Mouse (Mus musculus): ENCODE results near the gene Lmf1.
A peak's percentile ranks its signal among the peaks of the same experiment; 100 is the strongest.

Gene Lmf1

DNA sequence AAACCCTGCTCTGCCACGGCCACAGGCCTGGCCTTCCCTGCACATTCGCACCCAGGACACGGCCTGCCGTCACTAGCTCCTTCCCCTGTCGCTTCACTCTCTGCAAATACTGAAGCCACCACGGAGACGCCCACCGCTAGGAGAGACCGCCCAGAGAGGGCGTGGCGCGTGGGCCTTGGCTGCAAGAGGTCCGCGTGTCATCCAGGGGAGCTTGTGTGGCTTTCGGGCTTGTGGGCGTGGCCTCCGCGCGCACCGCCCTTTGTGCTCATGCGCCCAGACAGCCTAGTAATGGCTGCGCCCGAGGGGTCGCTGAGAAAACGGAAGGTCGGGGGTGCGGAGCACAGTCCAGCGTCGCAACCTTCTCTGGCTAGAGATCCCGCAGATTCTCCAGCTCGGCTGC lies at the start of gene Lmf1:
Lmf1 (plus strand) TSS at position 166 of the 400 bp plus-strand sequence.
- peak; percentile 97 for DNase-seq (ENCODE audit: low read depth, low spot score)

- no peak for DNase-seq (ENCODE audit: low read depth, low spot score)
Observed at GRCm38 (mm10) chr17:25530357-25531022, 48.4 kb upstream of the Lmf1 start.

DNA sequence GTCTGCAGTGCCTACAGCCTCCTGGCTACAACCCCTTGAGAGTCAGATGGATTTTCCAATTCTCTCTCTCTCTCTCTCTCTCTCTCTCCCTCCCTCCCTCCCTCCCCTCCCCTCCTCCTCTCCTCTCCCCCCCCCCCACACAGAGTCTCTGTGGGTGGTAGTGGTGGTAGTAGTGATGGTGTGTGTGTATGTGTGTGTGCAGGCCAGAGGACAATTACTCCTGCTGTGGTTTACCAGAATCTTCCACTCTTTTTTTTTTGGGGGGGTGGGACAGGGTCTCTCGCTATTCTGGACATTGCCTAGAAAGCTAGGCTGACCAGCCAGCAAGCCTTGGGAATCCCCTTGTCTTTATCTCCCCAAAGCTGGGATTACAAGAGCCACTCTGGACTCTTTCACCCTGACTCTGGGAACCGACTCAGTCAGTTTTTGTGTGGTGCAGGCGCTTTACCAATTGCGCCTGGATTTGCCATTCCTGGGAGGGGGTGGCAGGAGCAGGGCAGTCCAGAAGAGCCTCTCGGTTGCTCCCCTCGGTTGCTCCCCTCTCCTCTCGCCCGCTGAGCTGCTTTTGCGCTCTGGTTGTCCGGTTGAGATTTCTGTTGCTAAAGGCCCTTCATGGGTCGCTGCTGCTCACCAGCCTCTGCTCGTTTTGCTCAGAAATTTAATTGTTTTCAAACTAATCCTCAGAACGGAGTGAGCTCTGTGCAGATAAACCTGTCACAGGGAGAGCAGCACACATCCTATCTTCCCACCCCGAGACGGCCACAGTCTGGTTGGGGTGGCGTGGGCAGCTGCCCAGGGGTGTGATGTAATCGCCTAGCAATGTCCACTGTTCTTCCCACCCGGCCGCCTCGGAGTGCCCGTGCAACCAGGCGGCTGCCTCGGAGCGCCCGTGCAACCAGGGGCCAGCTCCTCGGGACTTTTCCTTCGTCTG lies 39.7 kb upstream of the Lmf1 start:
- no peak for DNase-seq (ENCODE audit: low read depth, low spot score)

GRCm38 (mm10) chr17:25540731-25541130 lies 38.2 kb upstream of the Lmf1 start:
- DNase-seq (ENCODE audit: low read depth, low spot score) = no peak

- DNase-seq (ENCODE audit: low read depth, low spot score) = no peak
Observed at GRCm38 (mm10) chr17:25541768-25542167, 37.1 kb upstream of the Lmf1 start.

GRCm38 (mm10) chr17:25547026-25547425 lies 31.9 kb upstream of the Lmf1 start:
- DNase-seq (ENCODE audit: low read depth, low spot score) = peak; percentile 45

- DNase-seq (ENCODE audit: low read depth, low spot score) = no peak
Observed at GRCm38 (mm10) chr17:25550020-25550419, 28.9 kb upstream of the Lmf1 start.

- DNase-seq (ENCODE audit: low read depth, low spot score) = no peak
Observed at GRCm38 (mm10) chr17:25551313-25551712, 27.6 kb upstream of the Lmf1 start.

DNA sequence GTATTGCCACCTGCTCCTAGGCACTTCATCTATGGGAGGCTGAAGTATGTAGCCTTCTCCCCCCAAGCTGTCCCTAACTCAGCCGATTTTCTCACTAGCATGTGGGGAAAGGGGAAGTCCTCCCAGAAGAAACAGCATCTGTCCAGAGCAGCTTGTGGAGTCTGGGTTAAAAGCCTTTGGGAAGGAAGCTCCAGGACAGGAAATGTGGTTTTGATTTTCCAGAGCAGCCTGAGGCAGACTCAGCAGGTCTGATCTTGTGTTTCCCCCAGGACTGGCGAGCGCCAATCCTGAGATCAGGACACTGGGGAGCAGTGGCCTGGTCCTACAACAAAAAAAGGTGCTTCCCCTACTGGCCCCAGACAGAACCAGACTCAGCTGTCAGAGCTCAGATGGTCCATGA lies 23.7 kb upstream of the Lmf1 start:
- no peak for DNase-seq (ENCODE audit: low read depth, low spot score)

- DNase-seq (ENCODE audit: low read depth, low spot score) = peak; percentile 30
Observed at GRCm38 (mm10) chr17:25555666-25556629, 22.9 kb upstream of the Lmf1 start.

DNA sequence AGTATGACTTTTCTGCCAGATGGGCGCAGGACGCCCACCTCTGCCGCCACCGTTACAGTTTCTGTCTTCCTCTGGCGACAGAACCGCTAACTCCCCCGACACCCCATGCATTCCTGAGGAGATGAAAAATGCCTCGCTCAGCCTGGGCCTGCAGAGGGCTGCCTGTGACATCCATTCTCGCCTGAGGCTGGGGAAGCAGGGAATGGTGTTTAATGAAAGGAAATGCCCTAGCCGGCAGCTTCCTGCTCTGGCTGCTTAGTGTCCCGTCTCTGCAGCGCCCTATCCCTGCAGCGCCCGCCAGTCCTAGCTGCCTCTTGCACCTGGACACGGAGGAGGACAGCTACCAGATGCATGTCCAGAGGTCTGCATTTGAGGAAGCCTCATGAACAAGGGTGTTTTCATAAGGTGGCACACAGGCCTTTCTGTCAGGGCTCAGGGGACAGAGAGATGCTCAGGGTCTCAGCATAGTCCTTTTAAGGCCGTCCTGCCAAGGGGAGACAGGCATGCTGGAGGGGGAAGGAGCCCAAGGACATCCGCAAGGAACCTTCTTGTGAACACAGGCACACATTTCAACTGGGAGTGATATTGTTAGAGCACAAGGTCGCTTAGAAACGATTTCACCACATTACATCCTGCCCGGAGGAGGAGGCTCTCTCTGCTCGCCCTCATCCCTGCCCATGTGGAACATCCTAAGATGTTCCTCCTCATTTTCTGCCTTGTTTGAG lies 22.1 kb upstream of the Lmf1 start:
- peak; percentile 13 for DNase-seq (ENCODE audit: low read depth, low spot score)

DNA sequence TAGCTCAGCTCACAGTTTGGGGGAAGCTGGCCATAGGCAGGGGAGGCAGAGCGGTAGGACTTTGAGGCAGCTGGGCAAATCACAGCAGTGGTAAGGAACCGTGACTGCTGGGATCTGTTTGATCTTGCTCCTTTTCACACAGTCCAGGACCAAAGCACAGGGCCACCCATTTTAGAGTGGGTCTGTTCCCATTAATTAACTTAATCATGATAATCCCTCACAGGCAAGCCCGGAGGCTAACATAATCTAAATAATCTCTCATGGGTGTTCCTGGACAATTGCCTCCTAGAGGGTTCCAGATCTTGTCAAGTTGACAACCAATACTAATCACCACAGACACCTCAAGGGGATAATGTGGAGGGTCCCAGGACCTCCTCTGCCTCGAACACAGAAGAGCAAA lies 19.3 kb upstream of the Lmf1 start:
- DNase-seq (ENCODE audit: low read depth, low spot score) = no peak

DNA sequence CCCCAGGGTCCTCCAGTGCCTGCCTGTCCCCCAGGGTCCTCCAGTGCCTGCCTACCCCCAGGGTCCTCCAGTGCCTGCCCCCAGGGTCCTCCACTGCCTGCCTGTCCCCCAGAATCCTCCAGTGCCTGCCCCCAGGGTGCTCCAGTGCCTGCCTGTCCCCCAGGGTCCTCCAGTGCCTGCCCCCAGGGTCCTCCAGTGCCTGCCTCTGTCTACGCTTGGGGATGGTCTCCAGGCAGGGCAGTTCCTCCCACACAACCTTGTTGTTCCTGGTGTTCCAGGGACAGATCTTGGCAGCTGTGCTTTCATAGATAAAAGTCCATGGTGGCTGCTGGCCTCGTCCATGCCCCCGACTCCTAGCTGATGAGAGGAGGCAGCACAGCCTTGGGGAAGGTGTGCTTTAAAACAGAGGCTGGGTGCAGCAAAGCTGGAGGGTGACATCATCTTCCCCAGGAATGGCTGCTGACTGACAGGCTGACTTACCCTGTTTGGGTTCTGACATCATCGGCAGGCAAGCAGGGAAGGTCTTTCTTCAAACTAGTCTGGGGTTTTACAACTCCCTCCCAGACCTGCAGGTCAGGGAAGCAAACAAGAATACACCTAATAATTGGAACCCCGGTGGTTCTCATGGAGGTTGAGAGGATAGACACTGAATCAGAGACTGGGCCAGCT lies 18.2 kb upstream of the Lmf1 start:
- no peak for DNase-seq (ENCODE audit: low read depth, low spot score)

- DNase-seq (ENCODE audit: low read depth, low spot score) = no peak
Observed at GRCm38 (mm10) chr17:25561223-25562028, 17.5 kb upstream of the Lmf1 start.

DNA sequence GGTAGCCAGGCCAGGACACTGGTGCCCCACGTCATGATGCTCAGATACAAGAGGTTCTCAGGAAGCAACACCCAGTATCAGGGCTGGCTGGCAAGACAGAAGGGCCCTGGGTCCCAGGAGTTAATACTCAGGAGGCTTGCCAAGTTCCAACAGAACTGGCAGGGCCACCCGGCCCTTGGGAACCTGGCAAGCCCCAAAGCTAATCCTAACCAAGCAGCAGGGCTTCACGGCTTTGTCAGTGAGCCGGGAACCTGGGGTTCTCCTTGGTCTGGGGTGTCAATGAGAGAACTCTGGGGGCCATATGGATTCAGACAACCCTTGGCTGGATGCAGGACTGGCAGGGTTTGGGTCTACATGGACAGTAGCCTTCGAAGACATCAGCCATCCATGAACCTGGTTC lies 14.4 kb upstream of the Lmf1 start:
- DNase-seq (ENCODE audit: low read depth, low spot score) = no peak

DNA sequence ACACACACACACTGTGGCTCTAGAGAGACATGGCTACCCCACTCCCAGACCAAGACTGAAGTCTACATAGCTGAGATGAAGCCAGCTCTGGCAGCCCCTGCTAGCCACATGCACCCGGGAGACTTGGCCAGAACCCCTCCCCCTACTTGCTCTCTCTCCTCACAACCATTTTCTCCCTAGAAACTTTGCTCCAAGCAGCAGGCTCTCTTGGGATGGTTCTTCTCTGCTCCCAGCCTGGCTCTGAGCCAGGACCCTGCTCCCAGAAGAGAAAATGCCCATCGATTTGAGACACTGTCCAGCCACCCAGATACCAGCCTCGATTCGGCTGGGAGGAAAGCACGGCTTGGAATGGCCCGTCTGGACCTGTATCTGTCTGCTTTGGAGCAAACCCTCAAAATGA lies 13.6 kb upstream of the Lmf1 start:
- no peak for DNase-seq (ENCODE audit: low read depth, low spot score)

DNA sequence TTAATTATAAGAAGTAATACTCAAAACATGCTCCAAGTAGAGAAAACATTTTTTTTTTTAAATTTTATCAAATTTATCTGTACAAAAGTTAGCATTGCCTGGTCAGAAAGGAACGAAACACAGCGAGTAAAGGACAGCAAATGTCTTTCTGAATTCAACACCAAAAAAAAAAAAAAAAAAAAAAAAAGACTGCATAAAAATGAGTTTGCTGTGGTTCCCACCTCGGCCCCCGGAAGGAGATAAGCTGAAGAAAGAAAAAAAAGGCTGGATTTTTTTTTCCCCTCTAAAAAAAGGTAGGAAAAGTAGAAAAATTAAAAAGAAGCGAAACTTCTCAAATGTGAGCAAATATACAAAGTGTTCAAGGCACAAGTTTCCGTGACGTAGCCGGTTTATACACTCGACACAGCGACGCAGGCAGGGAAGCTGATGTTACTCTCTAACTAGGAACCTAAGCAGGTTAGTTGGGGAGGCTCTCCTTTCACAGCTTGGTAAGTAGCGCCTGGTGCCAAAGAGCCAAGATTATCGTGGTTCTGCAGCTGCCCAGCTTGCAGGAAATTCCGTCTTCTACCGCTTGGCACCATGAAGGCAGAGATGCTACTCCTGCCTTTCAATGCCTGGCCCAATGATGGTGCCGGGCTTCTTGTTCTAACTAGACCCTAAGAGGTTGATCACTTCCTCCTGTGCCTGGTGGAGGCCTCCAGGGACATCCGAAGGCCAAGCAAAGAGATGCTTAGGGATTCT lies 12.9 kb upstream of the Lmf1 start:
- no peak for DNase-seq (ENCODE audit: low read depth, low spot score)

- no peak for DNase-seq (ENCODE audit: low read depth, low spot score)
Observed at GRCm38 (mm10) chr17:25567261-25567660, 11.6 kb upstream of the Lmf1 start.

DNA sequence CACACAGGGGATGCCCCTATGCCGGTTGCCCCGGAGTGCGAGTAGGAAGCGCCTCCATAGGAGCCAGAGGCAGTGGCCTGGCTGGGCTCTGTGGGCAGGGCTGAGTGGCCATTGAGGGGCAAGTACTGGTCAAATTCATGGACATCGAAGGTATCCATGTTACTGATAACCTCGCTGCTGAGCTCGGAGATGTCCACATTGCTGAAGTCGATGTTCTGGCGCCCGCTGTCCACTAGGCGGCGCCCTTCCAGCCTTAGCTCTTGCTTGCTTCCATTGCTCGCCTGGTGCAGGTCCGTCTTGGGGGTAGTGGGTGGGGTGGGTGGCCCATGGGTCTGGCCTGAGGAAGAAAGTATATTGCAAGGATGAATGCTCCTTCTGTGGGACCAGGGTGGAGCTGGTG lies 11.1 kb upstream of the Lmf1 start:
- DNase-seq (ENCODE audit: low read depth, low spot score) = peak; percentile 75

Data from R1 (cell line).